Mouse (Mus musculus) limb, embryonic 14.5 days (tissue): ENCODE measurements at regions not wholly inside any gene's neighbourhood (a gene's known extent, or its start where the extent isn't known, plus 50 kb on each side); places are given as distances from the start of the nearest gene placed in this dataset.

Experiments
- ATAC-seq: fragments of 200-750 bp; cut with Nextera tagmentation; 2 replicates; pipeline ENCODE4 v1.8.0; 2017; ENCODE audit warnings: low read depth, moderate number of reproducible peaks, moderate TSS enrichment; ENCODE audit not compliant: low FRiP score
- DNase-seq: peaks from one replicate; pipeline ENCODE4 v3.0.0-alpha.2; 2015; ENCODE audit warnings: low spot score
- H3K27ac ChIP-seq: fragments of 300-500 bp; sonication (generic); replicated peaks from 2 replicates; pipeline ENCODE4 v1.5.1; 2014; ENCODE audit warnings: low read depth, mild to moderate bottlenecking, low read length, moderate library complexity, mixed read lengths
- H3K27me3 ChIP-seq: fragments of 300-500 bp; sonication (generic); 2 replicates; pipeline ENCODE4 v1.6.1; 2014; ENCODE audit warnings: low read length, mixed read lengths; ENCODE audit not compliant: control insufficient read depth, insufficient read depth
- H3K36me3 ChIP-seq: fragments of 300-500 bp; sonication (generic); 2 replicates; pipeline ENCODE4 v1.6.1; 2014; ENCODE audit warnings: mild to moderate bottlenecking, low read length, moderate library complexity, mixed read lengths; ENCODE audit not compliant: control insufficient read depth, insufficient read depth
- H3K4me1 ChIP-seq: fragments of 300-500 bp; sonication (generic); 2 replicates; pipeline ENCODE4 v1.6.1; 2014; ENCODE audit warnings: antibody characterized with exemption, low read length, mixed read lengths; ENCODE audit not compliant: control insufficient read depth, insufficient read depth
- H3K4me2 ChIP-seq: fragments of 300-500 bp; sonication (generic); replicated peaks from 2 replicates; pipeline ENCODE4 v1.6.1; 2014; ENCODE audit warnings: low read depth, mild to moderate bottlenecking, low read length, moderate library complexity; ENCODE audit not compliant: severe bottlenecking
- H3K4me3 ChIP-seq: fragments of 300-500 bp; sonication (generic); replicated peaks from 2 replicates; pipeline ENCODE4 v1.5.1; 2014; ENCODE audit warnings: low read length
- H3K9ac ChIP-seq: fragments of 300-500 bp; sonication (generic); 2 replicates; pipeline ENCODE4 v1.6.1; 2014; ENCODE audit warnings: mild to moderate bottlenecking, low read depth, low read length, moderate library complexity; ENCODE audit not compliant: severe bottlenecking
- H3K9me3 ChIP-seq: fragments of 300-500 bp; sonication (generic); 2 replicates; pipeline ENCODE4 v1.6.1; 2016; ENCODE audit warnings: low read length; ENCODE audit not compliant: control insufficient read depth
- POLR2A ChIP-seq: fragments of 200-500 bp; IDR thresholded peaks from 2 replicates; pipeline ENCODE4 v1.8.0; 2012; ENCODE audit warnings: inconsistent platforms, mild to moderate bottlenecking, moderate library complexity, borderline replicate concordance; ENCODE audit not compliant: insufficient read depth, insufficient read length; ENCODE audit errors: extremely low read depth
- WGBS: fragments of 180-500 bp; shearing (Covaris S2); extraction: QIAGEN DNeasy Blood & Tissue Kit; methylation state at CpG from one replicate; pipeline ENCODE4 v1.1.7; 2014; 5-methylcytosine and 5-hydroxymethylcytosine counted together

DNA sequence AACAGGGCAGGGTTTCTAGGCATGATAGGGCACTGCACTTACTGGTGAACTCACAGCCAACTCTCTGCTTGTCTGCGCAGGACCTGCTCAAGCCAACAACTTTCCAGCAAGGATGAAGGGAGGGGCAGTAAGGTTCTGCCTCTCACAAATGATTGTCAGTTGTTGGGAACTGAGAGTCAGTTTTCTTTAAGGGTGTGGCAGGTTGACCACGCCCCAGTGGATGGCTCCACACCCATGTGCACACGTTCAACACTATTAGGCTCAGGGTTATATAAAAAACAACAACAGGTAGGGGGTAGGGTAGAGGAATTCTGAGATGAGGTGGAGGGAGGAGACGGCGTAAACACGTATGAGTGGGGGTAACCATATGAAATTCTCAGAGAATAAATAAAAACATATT is 210.9 kb upstream of the Kit start:
- no peak overlapping the region for H3K9ac ChIP-seq
- H3K27me3 ChIP-seq = no peaks in the 10 kb centered on the region
- DNase-seq (no peak), ATAC-seq (no peak)
- TF ChIP-seq POLR2A = no peak
- no peak overlapping the region for H3K4me2 ChIP-seq
- no peaks in the 10 kb centered on the region for H3K9me3 ChIP-seq
- no peaks in the 10 kb centered on the region for H3K36me3 ChIP-seq
- no peak overlapping the region for H3K27ac ChIP-seq
- WGBS = 84% methylated on average over 6 of the region's 6 CpGs
- no peaks in the 10 kb centered on the region for H3K4me1 ChIP-seq
- H3K4me3 ChIP-seq = no peak overlapping the region

DNA sequence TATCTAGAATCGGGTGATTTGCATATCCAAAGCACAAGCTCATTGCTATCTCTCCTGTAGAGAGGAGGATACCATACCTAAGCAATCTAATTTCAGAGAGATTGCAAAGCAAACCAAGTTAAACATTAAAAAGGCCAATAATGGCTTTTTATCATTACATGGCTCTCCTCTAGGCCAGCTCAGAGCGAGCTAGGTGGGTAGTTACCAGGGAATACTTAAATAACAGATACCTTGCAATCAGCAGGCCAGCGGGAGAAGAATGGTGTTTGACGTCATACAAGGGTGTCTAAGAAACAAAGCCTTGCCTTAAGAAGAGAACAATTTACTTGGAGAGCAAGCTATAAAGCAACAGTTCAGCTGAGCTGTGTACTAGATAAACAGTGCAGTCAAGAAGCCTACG is 207.4 kb upstream of the Kit start:
- Histone ChIP-seq H3K4me3 (no peak overlapping the region), H3K27me3 (no peaks in the 10 kb centered on the region), H3K27ac (no peak overlapping the region), H3K4me1 (no peaks in the 10 kb centered on the region), H3K9me3 (no peaks in the 10 kb centered on the region), H3K36me3 (no peaks in the 10 kb centered on the region), H3K9ac (no peak overlapping the region), H3K4me2 (no peak overlapping the region)
- no peak for TF ChIP-seq POLR2A
- 84% methylated on average over 5 of the region's 5 CpGs for WGBS
- ATAC-seq = no peak
- DNase-seq = no peak

DNA sequence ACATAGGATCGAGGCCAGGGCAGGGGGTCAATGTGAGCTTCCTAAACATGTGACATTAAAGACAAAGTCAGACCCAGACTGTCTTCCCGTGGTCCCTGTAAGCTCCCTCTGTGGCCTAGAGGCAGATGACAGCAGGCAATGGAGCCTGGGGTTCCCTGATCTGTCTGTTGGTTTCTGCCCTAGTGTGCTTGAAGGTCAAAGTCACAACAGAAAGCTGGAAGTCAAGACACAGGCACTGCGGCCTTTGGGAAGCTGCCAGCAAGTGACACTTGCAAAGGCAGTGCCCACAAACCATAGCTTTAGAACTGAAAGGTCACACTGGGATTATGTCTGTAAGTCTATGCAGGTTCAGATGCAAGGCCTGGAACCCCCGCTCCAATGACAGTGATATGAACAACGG is 206.0 kb upstream of the Kit start:
- Histone ChIP-seq H3K9me3 (no peaks in the 10 kb centered on the region), H3K4me1 (no peaks in the 10 kb centered on the region), H3K4me3 (no peak overlapping the region), H3K27me3 (no peaks in the 10 kb centered on the region), H3K4me2 (no peak overlapping the region), H3K36me3 (no peaks in the 10 kb centered on the region), H3K27ac (no peak overlapping the region), H3K9ac (no peak overlapping the region)
- ATAC-seq (no peak), DNase-seq (no peak)
- WGBS = 82% methylated on average over 5 of the region's 5 CpGs
- TF ChIP-seq POLR2A = no peak

DNA sequence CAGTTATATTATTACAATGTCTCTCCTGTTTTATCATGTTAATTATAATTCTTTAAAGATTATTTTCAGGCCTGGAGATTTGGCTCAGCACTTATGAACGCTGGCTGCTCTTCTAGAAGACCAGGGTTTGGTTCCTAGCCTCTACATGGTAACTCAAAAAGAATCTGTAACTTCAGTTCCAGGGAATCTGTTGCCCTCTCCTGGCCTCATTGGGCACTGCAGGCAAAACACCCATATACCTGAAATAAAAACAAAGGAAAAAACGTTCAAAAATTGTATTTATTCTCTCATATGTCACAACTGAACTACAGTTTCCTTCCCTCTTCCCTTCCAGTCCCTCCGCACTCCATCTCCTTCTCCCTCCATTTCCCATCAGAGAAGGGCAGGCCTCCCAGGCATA is 201.9 kb upstream of the Kit start:
- Histone ChIP-seq H3K4me2 (no peak overlapping the region), H3K36me3 (no peaks in the 10 kb centered on the region), H3K27ac (no peak overlapping the region), H3K27me3 (no peaks in the 10 kb centered on the region), H3K4me1 (no peaks in the 10 kb centered on the region), H3K4me3 (no peak overlapping the region), H3K9ac (no peak overlapping the region), H3K9me3 (no peaks in the 10 kb centered on the region)
- TF ChIP-seq POLR2A = no peak
- no peak for ATAC-seq
- no peak for DNase-seq
- 70% methylated on average over 3 of the region's 3 CpGs for WGBS

DNA sequence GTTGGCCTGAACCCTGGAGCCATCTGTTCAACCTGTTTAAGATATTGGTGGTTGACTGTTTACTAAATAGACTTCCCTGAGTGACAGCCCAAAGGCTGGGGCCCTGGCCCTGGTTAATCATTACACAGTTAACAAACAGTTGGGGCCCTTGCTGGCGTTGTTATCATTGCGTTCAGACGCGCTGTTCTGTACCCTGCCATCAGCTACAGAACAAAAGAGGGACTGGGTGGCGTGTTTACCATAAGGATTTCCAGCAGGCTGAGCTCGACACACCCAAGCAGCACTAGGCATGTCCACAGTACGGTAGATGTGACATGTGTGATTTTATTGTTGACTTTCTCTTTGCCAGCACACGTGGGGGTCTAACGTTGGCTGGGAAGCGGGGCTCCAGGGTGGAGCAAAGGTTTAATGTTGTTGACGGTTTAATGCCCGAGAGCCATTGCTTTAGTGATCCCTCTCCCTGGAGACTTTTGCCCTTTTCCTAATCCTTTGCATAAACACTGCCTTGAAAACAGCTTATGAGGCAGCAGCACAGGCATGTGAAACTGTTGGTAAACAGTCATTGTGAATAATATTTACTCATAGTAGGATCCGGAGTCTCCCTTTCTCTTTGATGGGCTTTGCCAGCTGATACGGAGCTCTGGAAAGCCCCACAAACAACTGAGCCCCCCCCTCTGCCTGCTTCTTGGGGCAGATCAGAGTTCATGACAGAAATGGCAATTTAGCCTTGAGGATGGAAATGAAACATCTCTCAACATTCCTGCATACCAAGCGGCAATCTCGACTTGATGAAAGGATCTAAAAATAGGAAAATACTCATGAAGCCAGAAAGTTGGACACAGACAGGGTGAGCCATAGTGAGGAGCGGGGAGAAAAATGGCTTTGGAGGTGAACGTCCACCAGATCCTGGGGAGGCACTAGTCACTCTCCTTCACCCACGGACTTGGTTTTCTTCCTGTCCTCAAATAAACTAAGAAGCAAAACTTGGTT is 197.1 kb upstream of the Kit start:
- WGBS = 45% methylated on average over 19 of the region's 19 CpGs
- ATAC-seq = no peak

More for the DNA sequence above, 197.1 kb upstream of the Kit start:
- no peaks in the 10 kb centered on the region for H3K4me1 ChIP-seq
- H3K4me2 ChIP-seq = no peak overlapping the region
- no peak for DNase-seq
- no peak overlapping the region for H3K27ac ChIP-seq
- no peak overlapping the region for H3K9ac ChIP-seq
- no peaks in the 10 kb centered on the region for H3K9me3 ChIP-seq
- H3K36me3 ChIP-seq = no peaks in the 10 kb centered on the region
- no peak overlapping the region for H3K4me3 ChIP-seq
- no peaks in the 10 kb centered on the region for H3K27me3 ChIP-seq
- no peak for TF ChIP-seq POLR2A
